Mouse (Mus musculus) spleen, adult 10 weeks (tissue): ENCODE measurements around the gene Cdk14. TPM values are rescaled to one million over a fixed set of nuclear protein-coding genes. Genes with fewer than 3 reads are reported as not detected.

Source experiments
- polyA plus RNA-seq: library from polyadenylated mRNA; stranded (reverse); fragments of 350-450 nt; fragmentation: Illumina TruSeq; extraction: RNeasy Lipid Tissue Mini Kit (QIAGEN cat#74804); gene quantifications from one replicate; pipeline ENCODE4 v1.2.3, GENCODE M21; 2015; ENCODE audit warnings: low replicate concordance; ENCODE audit not compliant: insufficient read depth

The Cdk14 gene
- 20.6 TPM for polyA plus RNA-seq

DNA sequence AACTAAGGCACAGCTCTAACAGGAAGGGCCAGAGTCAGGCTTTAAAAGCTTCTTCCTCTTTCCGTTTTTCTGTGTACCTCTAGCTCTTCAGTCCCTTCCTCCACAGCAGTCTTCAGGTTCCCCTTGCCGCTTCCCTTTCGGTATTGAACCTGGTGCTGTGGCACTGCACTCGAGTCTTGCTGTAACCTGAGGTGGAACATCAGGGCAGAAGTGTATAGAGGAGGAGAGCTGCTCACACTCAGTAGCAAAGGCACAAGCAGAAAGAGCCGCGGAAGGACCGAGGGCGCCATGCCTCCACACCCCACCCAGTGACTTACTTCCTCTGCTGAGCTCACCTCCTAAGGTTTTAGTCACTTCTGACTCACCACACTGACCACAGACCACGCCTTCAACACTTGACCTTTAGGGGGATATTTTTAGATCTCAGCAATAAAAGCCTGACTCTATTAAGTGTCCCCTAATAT lies at the start of gene Cdk14:
TSS of gene Cdk14 (minus strand) at position 321 of the 464 bp plus-strand sequence.

DNA sequence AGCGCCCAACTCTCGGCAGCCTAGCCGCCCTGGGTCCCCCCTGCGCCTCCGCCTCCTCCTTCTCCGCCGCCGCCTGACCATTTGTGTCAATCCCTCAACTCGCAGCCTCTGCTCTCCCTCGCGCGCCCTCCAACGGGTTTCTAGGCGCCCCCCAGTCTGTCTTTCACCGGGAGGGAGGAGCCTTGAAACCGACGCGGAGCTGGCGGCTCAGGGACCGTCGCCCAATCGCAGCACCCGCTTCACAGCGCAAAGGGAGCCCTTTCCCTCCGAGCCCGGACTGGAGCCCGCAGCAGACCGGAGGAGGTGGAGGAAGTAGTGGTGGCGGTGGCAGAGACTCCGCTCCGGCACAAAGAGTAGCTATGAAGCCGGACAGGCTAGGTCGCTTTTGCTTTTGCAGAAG lies 662.2 kb downstream of the Cdk14 start, which contains the start of gene Fzd1:
TSS of gene Fzd1 (minus strand) at position 134 of the 400 bp plus-strand sequence.

Other genes starting within 250 kb of the Cdk14 start
- not detected for gene 1700015F17Rik, start 58.8 kb upstream of the Cdk14 start, polyA plus RNA-seq
- gene Cldn12, start 94.6 kb upstream of the Cdk14 start, polyA plus RNA-seq = 5.8 TPM
- gene Gtpbp10, start 139.2 kb upstream of the Cdk14 start, polyA plus RNA-seq = 16.6 TPM
- 0.88 TPM for gene Gm8773, start 153.5 kb upstream of the Cdk14 start, polyA plus RNA-seq
- gene Cfap69, start 243.9 kb upstream of the Cdk14 start, polyA plus RNA-seq = 0.22 TPM